Mouse (Mus musculus) myocyte (in vitro differentiated cells): ENCODE measurements at regions not wholly inside any gene's neighbourhood (a gene's known extent, or its start where the extent isn't known, plus 50 kb on each side); places are given as distances from the start of the nearest gene placed in this dataset.

Experiments
- H3K27me3 ChIP-seq: one replicate; pipeline ENCODE4 v1.6.1; 2011; ENCODE audit not compliant: control insufficient read depth, insufficient read depth, insufficient read length
- H3K36me3 ChIP-seq: one replicate; pipeline ENCODE4 v1.6.1; 2011; ENCODE audit not compliant: control insufficient read depth, insufficient read depth
- H3K4me2 ChIP-seq: one replicate; pipeline ENCODE4 v1.6.1; 2011; ENCODE audit warnings: low read depth, control low read depth
- H3K4me3 ChIP-seq: one replicate; pipeline ENCODE4 v1.5.1; 2011; ENCODE audit warnings: mild to moderate bottlenecking, control low read depth, moderate library complexity
- H3K79me2 ChIP-seq: one replicate; pipeline ENCODE4 v1.6.1; 2011; ENCODE audit not compliant: control insufficient read depth, insufficient read depth
- H3ac ChIP-seq: one replicate; pipeline ENCODE4 v1.6.1; 2011; ENCODE audit not compliant: control insufficient read depth, insufficient read length
- CEBPB ChIP-seq: IDR thresholded peaks from 2 replicates; pipeline ENCODE4 v1.6.1; 2011; ENCODE audit warnings: mild to moderate bottlenecking, moderate library complexity; ENCODE audit not compliant: poor library complexity, insufficient read depth, severe bottlenecking
- E2F4 ChIP-seq: IDR thresholded peaks from one replicate; pipeline ENCODE4 v1.6.1; 2011; ENCODE audit warnings: mild to moderate bottlenecking, control low read depth, moderate library complexity; ENCODE audit not compliant: insufficient read depth
- MAX ChIP-seq: IDR thresholded peaks from one replicate; pipeline ENCODE4 v1.6.1; 2011; ENCODE audit warnings: low read depth, mild to moderate bottlenecking, control low read depth
- MYOD1 ChIP-seq, 3 experiments: IDR thresholded peaks; one replicate each; pipeline ENCODE4 v1.6.1; 2011; ENCODE audit warnings: control low read depth in 2 of 3, low read depth in 2 of 3, mild to moderate bottlenecking in 2 of 3, moderate library complexity in 1 of 3; ENCODE audit not compliant: insufficient read length in 2 of 3, control insufficient read depth in 1 of 3
- MYOG ChIP-seq, 3 experiments: IDR thresholded peaks; one replicate each; pipeline ENCODE4 v1.6.1; 2011; ENCODE audit warnings: control low read depth in 2 of 3, low read depth in 2 of 3, mild to moderate bottlenecking in 2 of 3; ENCODE audit not compliant: insufficient read length in 2 of 3, control insufficient read depth in 1 of 3, insufficient read depth in 1 of 3
- POLR2A ChIP-seq: IDR thresholded peaks from one replicate; pipeline ENCODE4 v1.6.1; 2011; ENCODE audit warnings: low read depth, mild to moderate bottlenecking, control low read depth, moderate library complexity; ENCODE audit not compliant: insufficient read length
- POLR2AphosphoS2 ChIP-seq: IDR thresholded peaks from one replicate; pipeline ENCODE4 v1.6.1; 2011; ENCODE audit warnings: low read depth, control low read depth; ENCODE audit not compliant: insufficient read length
- REST ChIP-seq: IDR thresholded peaks from one replicate; pipeline ENCODE4 v1.6.1; 2011; ENCODE audit warnings: mild to moderate bottlenecking, control low read depth, moderate library complexity; ENCODE audit not compliant: insufficient read depth, insufficient read length
- SRF ChIP-seq: IDR thresholded peaks from one replicate; pipeline ENCODE4 v1.6.1; 2011; ENCODE audit warnings: low read depth; ENCODE audit not compliant: control insufficient read depth, insufficient read length
- TCF12 ChIP-seq: IDR thresholded peaks from one replicate; pipeline ENCODE4 v1.6.1; 2011; ENCODE audit warnings: mild to moderate bottlenecking, control low read depth; ENCODE audit not compliant: poor library complexity, insufficient read depth, severe bottlenecking
- TCF3 ChIP-seq: IDR thresholded peaks from one replicate; pipeline ENCODE4 v1.6.1; 2011; ENCODE audit warnings: low read depth, control low read depth; ENCODE audit not compliant: insufficient read length
- USF1 ChIP-seq: IDR thresholded peaks from one replicate; pipeline ENCODE4 v1.6.1; 2011; ENCODE audit warnings: low read depth, mild to moderate bottlenecking, control low read depth, moderate library complexity

DNA sequence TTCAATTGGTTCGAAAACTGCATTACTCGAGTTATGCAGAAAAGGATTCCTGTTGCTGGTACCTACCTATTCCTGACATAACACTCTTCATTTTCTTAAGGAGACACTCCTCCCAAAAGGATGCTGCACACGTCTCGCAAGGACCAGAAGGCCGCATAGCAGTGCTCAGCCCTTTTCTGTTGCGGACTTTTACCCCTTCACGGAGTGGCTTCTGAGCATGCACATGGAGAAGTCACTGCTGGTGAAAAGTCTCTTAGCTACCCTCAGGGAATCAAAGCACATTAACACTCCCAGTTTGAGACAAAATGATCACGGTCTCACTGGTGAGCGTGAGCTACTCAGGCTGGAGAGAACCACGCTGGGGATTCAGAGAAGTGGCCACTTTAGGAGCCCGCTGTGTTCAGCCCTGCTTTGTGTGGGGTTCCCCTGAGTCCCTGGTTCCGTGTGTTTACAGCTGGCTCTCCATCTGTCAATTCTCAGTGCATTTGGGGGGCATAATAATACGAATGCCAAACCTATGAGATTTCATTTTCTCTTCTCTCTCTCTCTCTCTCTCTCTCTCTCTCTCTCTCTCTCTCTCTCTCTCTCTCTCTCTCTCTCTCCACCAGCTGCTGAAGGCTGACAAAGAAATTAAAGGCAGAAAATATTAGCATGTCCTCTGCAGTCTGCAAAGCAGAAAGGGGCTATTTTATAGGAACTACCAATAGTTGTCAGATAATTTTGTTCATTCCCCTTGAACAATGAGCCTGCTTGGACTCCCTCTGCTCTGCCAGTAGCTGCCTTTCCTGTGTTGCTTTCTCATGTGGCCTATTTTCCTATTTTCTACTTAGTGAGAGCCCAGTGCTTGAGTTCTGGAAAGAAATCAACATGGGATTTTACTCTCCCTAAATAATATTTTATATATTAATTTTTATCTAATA, 160.7 kb downstream of the Basp1 start:
- Histone ChIP-seq H3K4me3 (no peak overlapping the region), H3K4me2 (no peak overlapping the region), H3K79me2 (no peaks in the 10 kb centered on the region), H3K36me3 (no peaks in the 10 kb centered on the region), H3ac (no peak overlapping the region), H3K27me3 (no peaks in the 10 kb centered on the region)
- TF ChIP-seq E2F4 (no peak), SRF (no peak), POLR2A (no peak), TCF12 (no peak), MYOD1 (IDR thresholded peaks at IDR 0.05; ENCODE audit: control insufficient read depth in 1 of 3, insufficient read length in 2 of 3, low read depth in 2 of 3) (no peak), POLR2AphosphoS2 (no peak), USF1 (no peak), REST (no peak), CEBPB (no peak), MAX (no peak), TCF3 (no peak), MYOG (IDR thresholded peaks at IDR 0.05; ENCODE audit: control insufficient read depth in 1 of 3, insufficient read depth in 1 of 3, insufficient read length in 2 of 3, low read depth in 2 of 3) (no peak)

DNA sequence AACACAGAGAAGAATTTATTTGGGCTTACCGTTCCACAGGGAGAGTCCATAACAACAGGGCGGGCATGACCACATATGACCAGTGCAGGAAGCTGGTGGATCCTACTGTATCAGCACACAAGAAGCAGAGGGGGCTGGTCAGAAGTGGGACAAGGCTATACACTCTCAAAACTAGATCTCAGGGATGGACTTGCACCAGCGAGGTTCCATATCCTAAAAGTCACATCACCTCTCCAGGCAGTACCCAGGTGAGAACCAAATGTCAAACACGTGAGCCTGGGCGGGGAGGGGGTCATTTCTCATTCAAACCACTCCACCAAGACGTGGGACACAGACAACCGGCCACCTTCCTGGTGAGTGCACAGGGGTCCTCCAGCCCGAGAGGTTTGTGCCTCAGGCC, 167.9 kb downstream of the Basp1 start:
- Histone ChIP-seq H3K36me3 (no peaks in the 10 kb centered on the region), H3ac (no peak overlapping the region), H3K4me3 (no peak overlapping the region), H3K79me2 (no peaks in the 10 kb centered on the region), H3K27me3 (no peaks in the 10 kb centered on the region), H3K4me2 (no peak overlapping the region)
- no peak for TF ChIP-seq POLR2A
- no peak for TF ChIP-seq POLR2AphosphoS2
- TF ChIP-seq TCF12, result no peak
- TF ChIP-seq REST, result no peak
- no peak for TF ChIP-seq E2F4
- TF ChIP-seq CEBPB, result no peak
- no peak for TF ChIP-seq MAX
- no peak for TF ChIP-seq MYOG (IDR thresholded peaks at IDR 0.05; ENCODE audit: control insufficient read depth in 1 of 3, insufficient read depth in 1 of 3, insufficient read length in 2 of 3, low read depth in 2 of 3)
- no peak for TF ChIP-seq MYOD1 (IDR thresholded peaks at IDR 0.05; ENCODE audit: control insufficient read depth in 1 of 3, insufficient read length in 2 of 3, low read depth in 2 of 3)
- no peak for TF ChIP-seq TCF3
- no peak for TF ChIP-seq SRF
- no peak for TF ChIP-seq USF1

DNA sequence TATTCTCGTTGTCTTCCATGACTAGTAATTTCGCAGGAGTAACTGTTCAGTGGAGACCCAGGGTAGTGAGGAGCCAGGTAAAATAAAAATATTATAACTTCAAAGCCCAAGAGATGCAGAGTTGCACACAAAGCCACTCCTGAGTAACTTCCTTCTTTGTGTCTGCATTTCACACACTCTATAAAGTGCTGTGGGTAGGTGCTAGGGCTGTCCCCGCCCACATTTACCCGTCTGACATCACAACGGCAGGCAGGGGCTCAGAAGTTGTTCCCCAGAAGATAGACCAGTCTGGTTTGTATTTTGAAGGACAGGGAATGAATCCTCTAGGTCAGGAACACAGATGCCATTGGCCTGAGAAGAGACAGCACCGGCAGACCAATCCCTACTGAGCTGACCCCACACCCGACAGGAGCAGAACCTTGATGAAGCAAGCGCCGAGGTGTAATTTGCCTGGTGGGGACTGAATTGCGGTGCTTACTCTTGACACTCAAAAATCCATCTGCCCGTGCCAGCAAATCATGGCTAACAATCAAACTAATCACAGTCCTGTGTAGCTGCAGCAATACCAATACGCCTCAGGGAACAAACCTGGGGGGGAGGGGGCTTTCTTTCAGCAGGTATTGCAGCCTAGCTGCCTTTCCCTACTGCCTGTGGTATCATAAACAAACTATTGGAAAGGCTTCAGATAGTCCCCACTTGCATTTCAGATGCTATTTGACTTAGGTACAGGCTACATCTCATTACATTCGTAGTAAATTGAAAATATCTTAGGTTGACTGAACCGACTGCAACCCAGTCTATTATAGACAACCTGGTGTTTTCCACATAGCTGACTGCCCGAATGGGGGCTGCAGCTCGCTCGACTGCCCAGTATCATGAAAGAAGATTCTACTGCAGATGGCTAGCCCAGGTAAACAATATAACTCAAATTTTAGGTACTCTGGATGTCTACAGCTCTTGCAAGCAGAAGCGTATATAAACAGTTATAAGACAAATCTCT, 175.6 kb downstream of the Basp1 start:
- no peak for TF ChIP-seq TCF3
- no peak for TF ChIP-seq POLR2AphosphoS2
- TF ChIP-seq MYOG (IDR thresholded peaks at IDR 0.05; ENCODE audit: control insufficient read depth in 1 of 3, insufficient read depth in 1 of 3, insufficient read length in 2 of 3, low read depth in 2 of 3), result no peak
- no peak for TF ChIP-seq TCF12
- TF ChIP-seq CEBPB, result no peak
- TF ChIP-seq POLR2A, result no peak
- TF ChIP-seq MAX, result no peak
- no peak for TF ChIP-seq USF1
- no peak for TF ChIP-seq E2F4
- no peak for TF ChIP-seq REST
- no peak for TF ChIP-seq MYOD1 (IDR thresholded peaks at IDR 0.05; ENCODE audit: control insufficient read depth in 1 of 3, insufficient read length in 2 of 3, low read depth in 2 of 3)
- no peak for TF ChIP-seq SRF
- no peaks in the 10 kb centered on the region for H3K79me2 ChIP-seq

DNA sequence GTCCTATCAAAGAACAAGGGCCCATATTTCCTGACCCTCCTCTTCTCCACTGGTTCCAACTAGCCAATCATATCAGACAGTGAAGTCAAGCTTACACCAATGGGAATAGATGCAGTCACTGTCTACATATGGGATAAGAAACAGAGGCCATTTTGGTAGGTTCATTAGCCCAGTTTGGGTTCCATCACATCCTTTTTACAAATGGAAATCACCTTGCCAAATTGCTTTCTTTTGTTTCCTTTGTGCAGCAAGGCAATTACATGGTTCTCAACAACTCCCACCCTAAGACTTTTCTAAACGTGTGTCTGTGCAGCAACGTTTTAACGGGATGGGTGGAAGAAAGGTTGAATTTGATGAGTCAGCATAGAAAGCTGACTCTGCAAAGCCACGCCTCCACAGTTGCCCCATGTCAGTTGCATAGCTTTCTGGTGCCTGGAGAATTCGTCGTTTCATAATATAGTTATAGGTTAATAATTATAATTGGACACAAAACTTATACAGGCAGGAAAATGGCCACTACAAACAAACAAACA, 177.3 kb downstream of the Basp1 start:
- Histone ChIP-seq H3K27me3 (no peaks in the 10 kb centered on the region), H3K79me2 (no peaks in the 10 kb centered on the region), H3K4me2 (no peak overlapping the region), H3ac (no peak overlapping the region), H3K4me3 (no peak overlapping the region), H3K36me3 (no peaks in the 10 kb centered on the region)
- no peak for TF ChIP-seq POLR2AphosphoS2
- no peak for TF ChIP-seq TCF3
- TF ChIP-seq TCF12, result no peak
- no peak for TF ChIP-seq MYOG (IDR thresholded peaks at IDR 0.05; ENCODE audit: control insufficient read depth in 1 of 3, insufficient read depth in 1 of 3, insufficient read length in 2 of 3, low read depth in 2 of 3)
- no peak for TF ChIP-seq MAX
- no peak for TF ChIP-seq USF1
- TF ChIP-seq CEBPB, result no peak
- TF ChIP-seq POLR2A, result no peak

More for the DNA sequence above, 175.6 kb downstream of the Basp1 start:
- H3ac ChIP-seq, result no peak overlapping the region
- no peak overlapping the region for H3K4me2 ChIP-seq
- no peaks in the 10 kb centered on the region for H3K36me3 ChIP-seq
- no peaks in the 10 kb centered on the region for H3K27me3 ChIP-seq
- H3K4me3 ChIP-seq, result no peak overlapping the region
